Mouse (Mus musculus) ES-Bruce4 (cell line): Measurements from ENCODE around the gene Pcsk7. TPM values are rescaled to one million over a fixed set of nuclear protein-coding genes. Genes with fewer than 3 reads are reported as not detected.

Source experiments
- H3K27ac ChIP-seq: 2 replicates; pipeline ENCODE4 v1.5.1; 2012; ENCODE audit warnings: low read length, inconsistent platforms; ENCODE audit not compliant: insufficient read depth
- H3K27me3 ChIP-seq: 2 replicates; pipeline ENCODE4 v1.6.1; 2012; ENCODE audit warnings: mild to moderate bottlenecking, low read length, inconsistent platforms; ENCODE audit not compliant: control insufficient read depth, poor library complexity, insufficient read depth, severe bottlenecking
- H3K36me3 ChIP-seq: 2 replicates; pipeline ENCODE4 v1.6.1; 2012; ENCODE audit warnings: inconsistent platforms, mild to moderate bottlenecking, low read length, moderate library complexity; ENCODE audit not compliant: control insufficient read depth, poor library complexity, insufficient read depth, severe bottlenecking
- H3K4me1 ChIP-seq: one replicate; pipeline ENCODE4 v1.8.1; 2011; ENCODE audit warnings: low read length; ENCODE audit not compliant: control insufficient read depth, insufficient read depth
- H3K4me3 ChIP-seq: 2 replicates; pipeline ENCODE4 v1.5.1; 2011; ENCODE audit warnings: low read depth, mild to moderate bottlenecking, low read length
- H3K9ac ChIP-seq: 2 replicates; pipeline ENCODE4 v1.6.1; 2012; ENCODE audit warnings: low read depth, mild to moderate bottlenecking, inconsistent platforms; ENCODE audit not compliant: poor library complexity, severe bottlenecking
- H3K9me3 ChIP-seq: replicated peaks from 2 replicates; pipeline ENCODE4 v1.6.1; 2012; ENCODE audit warnings: mild to moderate bottlenecking, low read length, inconsistent platforms; ENCODE audit not compliant: control insufficient read depth, poor library complexity, insufficient read depth, severe bottlenecking
- CTCF ChIP-seq: IDR thresholded peaks from one replicate; pipeline ENCODE4 v1.8.1; 2011; ENCODE audit warnings: low read depth, low read length
- EP300 ChIP-seq: IDR thresholded peaks from 2 replicates; pipeline ENCODE4 v1.6.1; 2011; ENCODE audit warnings: low read depth, low read length; ENCODE audit not compliant: insufficient read depth
- POLR2A ChIP-seq: IDR thresholded peaks from one replicate; pipeline ENCODE4 v1.8.1; 2011; ENCODE audit warnings: low read length; ENCODE audit not compliant: insufficient read depth
- polyA plus RNA-seq: library from polyadenylated mRNA; stranded (reverse); fragments of >200 nt; gene quantifications from 2 replicates; pipeline ENCODE4 v1.2.4, GENCODE M21; 2011; ENCODE audit warnings: low read depth; ENCODE audit not compliant: missing spikeins, insufficient read depth, insufficient read length

The Pcsk7 gene
- polyA plus RNA-seq, 1 experiment, result 9.2 TPM

DNA sequence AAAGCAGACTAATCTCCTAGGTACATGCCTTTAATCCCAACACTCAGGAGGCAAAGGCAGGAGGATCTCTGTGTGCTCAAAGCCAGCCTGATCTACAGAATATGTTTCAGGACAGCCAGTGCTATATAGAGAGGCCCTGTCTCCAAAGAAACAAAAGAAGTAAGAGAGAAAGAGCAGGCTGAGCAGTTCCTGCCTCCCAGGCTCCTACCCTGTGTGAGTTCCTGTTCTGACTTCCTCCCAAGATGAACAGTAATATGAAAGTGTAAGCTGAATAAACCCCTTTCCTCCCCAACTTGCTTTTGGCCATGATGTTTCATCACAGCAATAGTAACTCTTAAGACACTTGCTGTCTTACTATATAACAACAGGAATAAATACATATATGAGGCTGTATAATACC lies 12.6 kb upstream of the Pcsk7 start:
- Histone ChIP-seq H3K27me3 (no peaks in the 10 kb centered on the region), H3K36me3 (peaks cover 13% of the 10 kb centered on the region), H3K9ac (no peak overlapping the region), H3K4me1 (no peaks in the 10 kb centered on the region), H3K9me3 (no peaks in the 10 kb centered on the region), H3K4me3 (no peak overlapping the region), H3K27ac (no peak overlapping the region)
- TF ChIP-seq EP300, result no peak
- TF ChIP-seq POLR2A, result no peak

GRCm38 (mm10) chr9:45905196-45905595 lies 1.1 kb upstream of the Pcsk7 start:
- Histone ChIP-seq H3K4me3 (no peak overlapping the region), H3K36me3 (no peaks in the 10 kb centered on the region), H3K9me3 (no peaks in the 10 kb centered on the region), H3K4me1 (no peaks in the 10 kb centered on the region), H3K27ac (no peak overlapping the region), H3K27me3 (no peaks in the 10 kb centered on the region), H3K9ac (no peak overlapping the region)
- TF ChIP-seq EP300 (no peak), POLR2A (no peak), CTCF (no peak)

DNA sequence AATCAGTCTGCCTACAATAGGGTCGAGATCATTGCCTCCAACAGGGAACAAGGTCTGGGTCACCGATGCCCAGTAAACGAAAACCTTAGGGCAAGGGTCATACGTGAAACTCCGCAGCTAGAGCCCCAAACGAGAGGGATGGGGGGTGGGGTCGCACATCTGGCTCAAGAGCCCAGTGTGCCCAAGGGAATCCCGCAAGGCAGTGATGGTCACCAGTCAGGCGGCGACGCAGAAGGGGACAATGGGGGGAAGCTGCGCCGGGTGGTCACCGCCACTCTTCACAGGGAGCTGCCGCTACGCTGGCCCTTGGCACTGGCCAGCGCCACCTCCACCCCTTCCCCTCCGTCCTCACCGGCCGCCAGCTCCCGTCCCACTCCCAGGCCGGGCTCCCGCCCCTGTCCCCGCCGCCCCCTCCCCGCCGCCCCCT lies 473 bp upstream of the Pcsk7 start:
- Histone ChIP-seq H3K4me3 (peak overlapping the region; percentile 51), H3K27ac (peak overlapping the region; percentile 37; the same call in 1 of the 2 replicates), H3K36me3 (peaks cover 3% of the 10 kb centered on the region; the same call in 1 of the 2 replicates), H3K27me3 (no peaks in the 10 kb centered on the region), H3K9ac (peak overlapping the region; percentile 82), H3K4me1 (no peaks in the 10 kb centered on the region), H3K9me3 (no peaks in the 10 kb centered on the region)
- TF ChIP-seq CTCF (no peak), POLR2A (no peak), EP300 (no peak)

DNA sequence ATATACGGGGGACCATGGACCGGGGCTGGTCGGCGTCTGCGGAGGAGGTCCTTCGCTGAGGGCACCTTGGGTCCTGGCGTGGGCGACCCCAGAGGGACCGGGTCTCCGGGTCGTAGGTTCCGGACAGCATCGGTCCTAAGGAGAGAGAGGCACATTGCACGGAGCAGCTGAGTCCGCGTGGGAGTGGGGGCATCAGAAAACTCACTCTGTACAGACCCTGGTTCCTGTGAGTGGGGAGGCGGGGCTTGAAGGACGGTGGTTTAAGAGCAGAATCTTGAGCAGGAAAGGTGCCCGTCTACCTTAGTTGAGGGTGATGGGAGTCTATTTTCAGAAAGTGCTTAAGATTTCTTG lies 756 bp downstream of the Pcsk7 start:
- peak overlapping the region; percentile 82 for H3K9ac ChIP-seq
- TF ChIP-seq CTCF (no peak), EP300 (no peak), POLR2A (no peak)
- peak overlapping the region; percentile 80 for H3K4me3 ChIP-seq
- peaks cover 3% of the 10 kb centered on the region; the same call in 1 of the 2 replicates for H3K36me3 ChIP-seq
- H3K9me3 ChIP-seq, result no peaks in the 10 kb centered on the region
- H3K27ac ChIP-seq, result no peak overlapping the region
- H3K4me1 ChIP-seq, result no peaks in the 10 kb centered on the region
- H3K27me3 ChIP-seq, result no peaks in the 10 kb centered on the region

- Histone ChIP-seq H3K9me3 (no peaks in the 10 kb centered on the region), H3K27ac (no peak overlapping the region), H3K36me3 (peaks cover 3% of the 10 kb centered on the region; the same call in 1 of the 2 replicates), H3K4me3 (no peak overlapping the region), H3K27me3 (no peaks in the 10 kb centered on the region), H3K9ac (no peak overlapping the region), H3K4me1 (no peaks in the 10 kb centered on the region)
- TF ChIP-seq POLR2A (no peak), EP300 (no peak), CTCF (no peak)
Observed at GRCm38 (mm10) chr9:45910995-45911394, 4.7 kb downstream of the Pcsk7 start.

- Histone ChIP-seq H3K27ac (no peak overlapping the region), H3K27me3 (no peaks in the 10 kb centered on the region), H3K4me3 (no peak overlapping the region), H3K36me3 (peaks cover 3% of the 10 kb centered on the region; the same call in 1 of the 2 replicates), H3K4me1 (no peaks in the 10 kb centered on the region), H3K9ac (no peak overlapping the region), H3K9me3 (no peaks in the 10 kb centered on the region)
- TF ChIP-seq CTCF (peak; percentile 60), POLR2A (no peak)
Observed at GRCm38 (mm10) chr9:45911673-45912072, 5.4 kb downstream of the Pcsk7 start.
